Mouse (Mus musculus) erythroblast, embryonic 14.5 days (primary cell): ENCODE results near the gene Vstm2l.

ENCODE experiments used
- GATA1 ChIP-seq: IDR thresholded peaks from 2 replicates; pipeline ENCODE4 v1.6.1; 2012; ENCODE audit warnings: low read length, inconsistent platforms, mixed read lengths
- TAL1 ChIP-seq: IDR thresholded peaks from 3 replicates; pipeline ENCODE4 v1.6.1; 2012; ENCODE audit warnings: low read length, inconsistent platforms, mixed read lengths

GRCm38 (mm10) chr2:157923406-157923805, 9.0 kb downstream of the Vstm2l start:
- TF ChIP-seq TAL1 (no peak), GATA1 (no peak)
